Mouse (Mus musculus) MEL (cell line): ENCODE measurements at regions not wholly inside any gene's neighbourhood (a gene's known extent, or its start where the extent isn't known, plus 50 kb on each side); places are given as distances from the start of the nearest gene placed in this dataset.

Experiments
- DNase-seq: peaks from one replicate; pipeline ENCODE4 v3.0.0; 2011; ENCODE audit warnings: low read depth, low spot score
- H3K27ac ChIP-seq: 2 replicates; pipeline ENCODE4 v1.5.1; 2012; ENCODE audit warnings: low read depth, mild to moderate bottlenecking, control low read depth, low read length, moderate library complexity; ENCODE audit not compliant: control insufficient read depth
- H3K27me3 ChIP-seq, 2 experiments: fragments of 150-350 bp in 1 of 2; sonication (generic) in 1 of 2; 2 replicates each; pipeline ENCODE4 v1.6.1; 2012; ENCODE audit warnings: low read length in 2 of 2, mild to moderate bottlenecking in 2 of 2, improper control_type of control experiment in 1 of 2, moderate library complexity in 1 of 2; ENCODE audit not compliant: insufficient read depth in 2 of 2, control insufficient read depth in 1 of 2
- H3K36me3 ChIP-seq, 2 experiments: 2 replicates each; pipeline ENCODE4 v1.6.1; 2012 to 2014; ENCODE audit warnings: low read length in 2 of 2, improper control_type of control experiment in 1 of 2, inconsistent platforms in 1 of 2, mild to moderate bottlenecking in 1 of 2; ENCODE audit not compliant: insufficient read depth in 2 of 2, control insufficient read depth in 1 of 2
- H3K4me1 ChIP-seq, 2 experiments: fragments of 150-350 bp in 1 of 2; sonication (generic) in 1 of 2; 2 replicates each; pipeline ENCODE4 v1.6.1; 2012; ENCODE audit warnings: low read length in 2 of 2, improper control_type of control experiment in 1 of 2, mild to moderate bottlenecking in 1 of 2; ENCODE audit not compliant: insufficient read depth in 2 of 2, control insufficient read depth in 1 of 2
- H3K4me3 ChIP-seq, 2 experiments: fragments of 150-350 bp in 1 of 2; sonication (generic) in 1 of 2; 2 replicates each; pipeline ENCODE4 v1.5.1; 2012; ENCODE audit warnings: low read depth in 2 of 2, low read length in 2 of 2, mild to moderate bottlenecking in 2 of 2, moderate library complexity in 2 of 2, control low read depth in 1 of 2, improper control_type of control experiment in 1 of 2; ENCODE audit not compliant: control insufficient read depth in 1 of 2, insufficient read depth in 1 of 2
- H3K79me2 ChIP-seq: 2 replicates; pipeline ENCODE4 v1.6.1; 2012; ENCODE audit warnings: mild to moderate bottlenecking, low read length, moderate library complexity; ENCODE audit not compliant: control insufficient read depth, poor library complexity, insufficient read depth
- H3K9ac ChIP-seq: 2 replicates; pipeline ENCODE4 v1.6.1; 2012; ENCODE audit warnings: low read depth, mild to moderate bottlenecking, control low read depth, low read length, moderate library complexity; ENCODE audit not compliant: control insufficient read depth, poor library complexity, severe bottlenecking
- H3K9me3 ChIP-seq: fragments of 150-350 bp; sonication (generic); replicated peaks from 2 replicates; pipeline ENCODE4 v1.6.1; 2012; ENCODE audit warnings: mild to moderate bottlenecking, low read length, improper control_type of control experiment, moderate library complexity; ENCODE audit not compliant: insufficient read depth
- BHLHE40 ChIP-seq: IDR thresholded peaks from 2 replicates; pipeline ENCODE4 v1.6.1; 2012; ENCODE audit warnings: low read depth, mild to moderate bottlenecking, inconsistent platforms, low read length, improper control_type of control experiment, borderline replicate concordance
- CHD1 ChIP-seq: IDR thresholded peaks from 2 replicates; pipeline ENCODE4 v1.6.1; 2012; ENCODE audit warnings: low read depth, mild to moderate bottlenecking, inconsistent platforms, low read length, improper control_type of control experiment
- CTCF ChIP-seq, 3 experiments: IDR thresholded peaks in 2 of 3; conservative IDR thresholded peaks in 1 of 3; 2 replicates each; pipeline ENCODE4 v1.5.1; 2011 to 2012; ENCODE audit warnings: low read length in 3 of 3, low read depth in 2 of 3, mild to moderate bottlenecking in 2 of 3, improper control_type of control experiment in 1 of 3, inconsistent platforms in 1 of 3, mixed read lengths in 1 of 3, moderate library complexity in 1 of 3; ENCODE audit not compliant: control insufficient read depth in 1 of 3, insufficient read depth in 1 of 3, poor library complexity in 1 of 3, severe bottlenecking in 1 of 3
- E2F4 ChIP-seq: IDR thresholded peaks from 2 replicates; pipeline ENCODE4 v1.6.1; 2011; ENCODE audit warnings: low read depth, low read length, improper control_type of control experiment, borderline replicate concordance
- ELF1 ChIP-seq: IDR thresholded peaks from 2 replicates; pipeline ENCODE4 v1.6.1; 2014; ENCODE audit warnings: low read depth, mild to moderate bottlenecking, inconsistent platforms, low read length, improper control_type of control experiment, moderate library complexity
- EP300 ChIP-seq, 2 experiments: IDR thresholded peaks; 2 replicates each; pipeline ENCODE4 v1.6.1; 2011; ENCODE audit warnings: improper control_type of control experiment in 2 of 2, low read length in 2 of 2, low read depth in 1 of 2, mild to moderate bottlenecking in 1 of 2
- ETS1 ChIP-seq: IDR thresholded peaks from 2 replicates; pipeline ENCODE4 v1.6.1; 2012; ENCODE audit warnings: low read depth, mild to moderate bottlenecking, inconsistent platforms, low read length, improper control_type of control experiment, moderate library complexity
- HCFC1 ChIP-seq: IDR thresholded peaks from 2 replicates; pipeline ENCODE4 v1.6.1; 2012; ENCODE audit warnings: low read depth, mild to moderate bottlenecking, inconsistent platforms, low read length, improper control_type of control experiment, moderate library complexity
- KAT2A ChIP-seq: conservative IDR thresholded peaks from 2 replicates; pipeline ENCODE4 v1.6.1; 2012; ENCODE audit warnings: low read depth, low read length, improper control_type of control experiment, inconsistent platforms
- MAFK ChIP-seq: IDR thresholded peaks from 2 replicates; pipeline ENCODE4 v1.6.1; 2011; ENCODE audit warnings: low read depth, mild to moderate bottlenecking, low read length, improper control_type of control experiment, borderline replicate concordance
- MAX ChIP-seq: IDR thresholded peaks from 2 replicates; pipeline ENCODE4 v1.6.1; 2011; ENCODE audit warnings: low read length, improper control_type of control experiment
- MXI1 ChIP-seq: IDR thresholded peaks from 2 replicates; pipeline ENCODE4 v1.6.1; 2011; ENCODE audit warnings: mild to moderate bottlenecking, low read depth, low read length, improper control_type of control experiment
- MYC ChIP-seq: IDR thresholded peaks from 2 replicates; pipeline ENCODE4 v1.6.1; 2011; ENCODE audit warnings: low read depth, mild to moderate bottlenecking, low read length, improper control_type of control experiment, moderate library complexity
- NELFE ChIP-seq: IDR thresholded peaks from 2 replicates; pipeline ENCODE4 v1.6.1; 2011; ENCODE audit warnings: low read depth, low read length, improper control_type of control experiment
- NRF1 ChIP-seq: IDR thresholded peaks from 2 replicates; pipeline ENCODE4 v1.6.1; 2014; ENCODE audit warnings: low read depth, mild to moderate bottlenecking, inconsistent platforms, low read length, improper control_type of control experiment, moderate library complexity; ENCODE audit not compliant: poor library complexity, insufficient read depth, severe bottlenecking
- POLR2A ChIP-seq, 2 experiments: IDR thresholded peaks; 2 replicates each; pipeline ENCODE4 v1.6.1; 2011 to 2012; ENCODE audit warnings: low read length in 2 of 2, mild to moderate bottlenecking in 2 of 2, control low read depth in 1 of 2, improper control_type of control experiment in 1 of 2, low read depth in 1 of 2, moderate library complexity in 1 of 2; ENCODE audit not compliant: control insufficient read depth in 1 of 2, insufficient read depth in 1 of 2, poor library complexity in 1 of 2
- POLR2AphosphoS2 ChIP-seq: IDR thresholded peaks from 2 replicates; pipeline ENCODE4 v1.6.1; 2011; ENCODE audit warnings: low read length, improper control_type of control experiment
- POLR2AphosphoS5 ChIP-seq: IDR thresholded peaks from 2 replicates; pipeline ENCODE4 v1.6.1; 2012; ENCODE audit warnings: low read depth, borderline replicate concordance, mild to moderate bottlenecking, inconsistent platforms, low read length, moderate library complexity, mixed read lengths
- RCOR1 ChIP-seq: IDR thresholded peaks from 2 replicates; pipeline ENCODE4 v1.6.1; 2012; ENCODE audit warnings: low read depth, mild to moderate bottlenecking, inconsistent platforms, low read length, improper control_type of control experiment
- SMC3 ChIP-seq: IDR thresholded peaks from 2 replicates; pipeline ENCODE4 v1.6.1; 2011; ENCODE audit warnings: low read depth, low read length, improper control_type of control experiment
- TBP ChIP-seq: IDR thresholded peaks from 2 replicates; pipeline ENCODE4 v1.8.0; 2011; ENCODE audit warnings: low read depth, low read length, improper control_type of control experiment
- USF2 ChIP-seq, 2 experiments: IDR thresholded peaks; 2 replicates each; pipeline ENCODE4 v1.6.1; 2011 to 2012; ENCODE audit warnings: improper control_type of control experiment in 2 of 2, low read length in 2 of 2, borderline replicate concordance in 1 of 2, inconsistent platforms in 1 of 2, low read depth in 1 of 2, mild to moderate bottlenecking in 1 of 2; ENCODE audit not compliant: insufficient read depth in 1 of 2
- ZKSCAN1 ChIP-seq: IDR thresholded peaks from 2 replicates; pipeline ENCODE4 v1.6.1; 2012; ENCODE audit warnings: low read depth, mild to moderate bottlenecking, inconsistent platforms, low read length, improper control_type of control experiment, moderate library complexity
- ZMIZ1 ChIP-seq: IDR thresholded peaks from 2 replicates; pipeline ENCODE4 v1.6.1; 2012; ENCODE audit warnings: low read depth, mild to moderate bottlenecking, inconsistent platforms, low read length, improper control_type of control experiment, moderate library complexity

DNA sequence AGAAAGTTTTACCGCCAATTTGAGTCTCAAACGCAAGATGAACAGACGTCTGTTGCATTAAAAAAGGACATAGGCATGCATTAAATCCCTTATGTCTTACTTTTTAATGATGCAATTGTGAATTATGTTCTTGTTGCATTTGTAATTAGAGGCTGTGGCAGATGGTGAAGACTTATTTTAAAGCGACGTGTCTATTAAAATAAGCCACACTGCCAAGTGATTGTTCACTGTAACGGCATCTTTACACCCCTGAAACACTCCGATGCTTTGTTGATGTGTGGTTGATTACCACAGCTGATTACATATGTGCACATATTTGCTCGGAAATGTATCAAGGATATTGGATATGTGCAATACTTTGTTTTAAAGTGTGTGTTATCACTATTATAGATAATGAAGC is 610.2 kb downstream of the Slc4a3 start:
- no peaks in the 10 kb centered on the region for H3K36me3 ChIP-seq
- TF ChIP-seq ELF1 (no peak), POLR2A (IDR thresholded peaks at IDR 0.05; ENCODE audit: control insufficient read depth in 1 of 2, insufficient read depth in 1 of 2, low read depth in 1 of 2, low read length in 2 of 2, poor library complexity in 1 of 2) (no peak), ZKSCAN1 (no peak), POLR2AphosphoS2 (no peak), MXI1 (no peak), ETS1 (no peak), NELFE (no peak), MAFK (no peak), USF2 (IDR thresholded peaks at IDR 0.05; ENCODE audit: borderline replicate concordance in 1 of 2, insufficient read depth in 1 of 2, low read depth in 1 of 2, low read length in 2 of 2) (no peak), MAX (no peak), EP300 (IDR thresholded peaks at IDR 0.05; ENCODE audit: low read depth in 1 of 2, low read length in 2 of 2) (no peak), POLR2AphosphoS5 (no peak), KAT2A (no peak), RCOR1 (no peak), MYC (no peak), CTCF (IDR thresholded peaks at IDR 0.05 in 2 of 3, conservative IDR thresholded peaks at IDR 0.05 in 1 of 3; ENCODE audit: control insufficient read depth in 1 of 3, insufficient read depth in 1 of 3, low read depth in 2 of 3, low read length in 3 of 3, poor library complexity in 1 of 3, severe bottlenecking in 1 of 3) (no peak), E2F4 (no peak), SMC3 (no peak), CHD1 (no peak), HCFC1 (no peak)
- DNase-seq = no peak
- H3K27me3 ChIP-seq = no peaks in the 10 kb centered on the region
- H3K9me3 ChIP-seq = no peaks in the 10 kb centered on the region
- no peaks in the 10 kb centered on the region for H3K79me2 ChIP-seq
- H3K27ac ChIP-seq = no peak overlapping the region
- H3K9ac ChIP-seq = no peak overlapping the region
- H3K4me3 ChIP-seq = no peak overlapping the region
- no peaks in the 10 kb centered on the region for H3K4me1 ChIP-seq

DNA sequence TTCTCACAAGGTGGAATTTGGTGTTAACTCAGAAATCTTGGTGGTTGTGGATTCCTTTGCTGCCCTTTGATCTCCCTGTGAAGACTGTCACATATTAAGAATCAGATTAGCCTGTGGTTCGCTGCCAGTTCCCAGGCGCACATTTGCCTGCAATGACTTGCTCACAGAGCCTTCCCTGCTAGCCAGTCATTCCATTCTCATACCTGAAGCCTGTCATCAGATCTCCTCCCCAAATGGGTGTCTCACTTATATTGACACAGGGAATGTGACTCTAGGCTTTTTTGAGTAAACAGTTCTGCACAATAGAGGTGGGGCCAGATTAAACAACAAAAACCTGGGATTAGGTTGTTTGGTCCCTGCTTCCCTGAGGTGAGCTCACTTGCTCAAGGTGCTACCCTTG is 621.4 kb downstream of the Slc4a3 start:
- Histone ChIP-seq H3K79me2 (no peaks in the 10 kb centered on the region), H3K4me3 (no peak overlapping the region), H3K9me3 (no peaks in the 10 kb centered on the region), H3K4me1 (no peaks in the 10 kb centered on the region), H3K36me3 (no peaks in the 10 kb centered on the region), H3K27ac (no peak overlapping the region), H3K27me3 (no peaks in the 10 kb centered on the region), H3K9ac (no peak overlapping the region)
- TF ChIP-seq ZMIZ1 = no peak
- no peak for TF ChIP-seq ZKSCAN1
- no peak for TF ChIP-seq BHLHE40
- TF ChIP-seq TBP = no peak
- TF ChIP-seq EP300 (IDR thresholded peaks at IDR 0.05; ENCODE audit: low read depth in 1 of 2, low read length in 2 of 2) = no peak
- TF ChIP-seq RCOR1 = no peak
- TF ChIP-seq NRF1 = no peak
- TF ChIP-seq CHD1 = no peak
- no peak for TF ChIP-seq MAX
- DNase-seq = no peak
